Mouse (Mus musculus): ENCODE measurements at regions not wholly inside any gene's neighbourhood (a gene's known extent, or its start where the extent isn't known, plus 50 kb on each side); places are given as distances from the start of the nearest gene placed in this dataset.

DNA sequence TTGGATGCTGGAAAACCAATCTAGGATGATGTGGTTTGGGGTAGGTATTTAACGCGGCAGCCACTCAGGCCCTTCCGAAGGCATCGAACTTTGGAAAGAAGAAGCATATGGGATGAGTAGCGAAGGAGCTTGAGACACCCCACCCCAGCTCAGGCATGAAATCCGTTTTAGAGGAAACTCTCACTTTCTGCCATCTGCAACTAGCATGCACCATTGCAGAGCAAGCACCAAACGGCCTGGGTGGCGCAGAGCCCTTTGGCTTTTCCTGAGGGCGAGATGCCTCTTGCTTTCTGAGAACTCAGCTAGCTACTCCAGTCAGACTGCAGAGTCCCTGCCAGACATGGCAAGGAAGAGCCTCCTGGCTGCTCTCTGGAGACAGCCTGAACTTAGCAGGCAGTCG lies 209.9 kb upstream of the Nlrp1b start:
- Histone ChIP-seq H3K9me3 (no peaks in the 10 kb centered on the region), H3K4me3 (0 out of 2 replicates have a peak overlapping the region, but pooled peaks have one; percentile 13)
- 34% methylated on average over 10 of the region's 10 CpGs for WGBS

DNA sequence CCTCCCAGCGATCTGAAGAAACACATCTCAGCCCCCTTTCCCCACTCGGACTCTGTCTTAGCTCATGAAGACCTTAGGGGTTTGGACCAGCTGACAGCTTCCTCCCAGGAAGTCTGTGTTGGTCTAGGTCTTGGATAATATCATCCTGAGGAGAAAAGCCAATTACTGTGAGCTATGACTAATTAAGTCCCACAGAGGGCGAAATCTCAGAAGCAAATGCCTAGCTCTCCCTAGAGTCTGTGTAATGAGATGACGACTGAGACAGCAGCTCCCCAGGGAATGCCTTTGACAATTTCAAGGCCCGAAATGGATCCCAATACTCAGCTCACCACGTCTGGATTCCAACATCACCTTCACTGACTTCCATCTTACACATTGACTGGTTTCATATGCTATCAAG lies 213.5 kb upstream of the Nlrp1b start:
- Histone ChIP-seq H3K4me1 (peaks cover 8% of the 10 kb centered on the region; the same call in 1 of the 2 replicates), H3K4me3 (no peak overlapping the region), H3K27me3 (replicated peaks) (peaks cover 24% of the 10 kb centered on the region), H3K27ac (replicated peaks) (no peak overlapping the region), H3K9me3 (no peaks in the 10 kb centered on the region), H3K9ac (no peak overlapping the region), H3K4me2 (no peak overlapping the region), H3K36me3 (no peaks in the 10 kb centered on the region)
- WGBS, result 43% methylated on average over 6 of the region's 6 CpGs
- ATAC-seq (ENCODE audit: extremely low read depth, insufficient number of reproducible peaks, low FRiP score, low TSS enrichment), result no peak

More for the DNA sequence above, 209.9 kb upstream of the Nlrp1b start:
- Histone ChIP-seq H3K4me2 (peak overlapping the region; percentile 52), H3K4me1 (no peaks in the 10 kb centered on the region), H3K36me3 (no peaks in the 10 kb centered on the region), H3K27ac (replicated peaks) (no peak overlapping the region), H3K27me3 (replicated peaks) (peaks cover 28% of the 10 kb centered on the region), H3K9ac (no peak overlapping the region)
- ATAC-seq (ENCODE audit: extremely low read depth, insufficient number of reproducible peaks, low FRiP score, low TSS enrichment), result no peak

DNA sequence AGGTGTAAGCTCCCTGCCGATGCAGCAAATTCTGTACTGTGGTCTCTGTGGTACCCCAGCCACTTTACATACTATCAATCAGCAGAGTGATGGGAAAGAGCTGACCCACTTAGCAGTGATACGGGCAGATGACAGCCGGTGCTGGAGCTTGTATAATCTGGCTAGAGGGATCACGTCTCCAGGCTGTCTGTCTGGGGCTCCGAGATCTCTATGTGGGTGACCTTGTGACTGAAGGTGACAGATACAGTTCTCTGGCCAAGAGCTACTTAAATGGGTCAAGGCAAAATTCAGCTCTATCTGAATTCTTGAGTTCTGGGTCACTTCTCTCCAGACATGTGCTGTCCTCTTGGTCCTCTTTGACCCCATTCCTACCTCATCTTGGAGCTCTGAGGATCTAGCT lies 216.1 kb upstream of the Nlrp1b start:
- no peaks in the 10 kb centered on the region for H3K36me3 ChIP-seq
- no peak overlapping the region for H3K27ac ChIP-seq (replicated peaks)
- no peak for ATAC-seq (ENCODE audit: extremely low read depth, insufficient number of reproducible peaks, low FRiP score, low TSS enrichment)
- WGBS, result 25% methylated on average over 5 of the region's 5 CpGs
- no peak overlapping the region for H3K4me3 ChIP-seq
- H3K4me1 ChIP-seq, result peaks cover 8% of the 10 kb centered on the region; the same call in 1 of the 2 replicates
- H3K27me3 ChIP-seq (replicated peaks), result 0 out of 2 replicates have a peak, but pooled peaks cover 2% of the 10 kb centered on the region
- no peaks in the 10 kb centered on the region for H3K9me3 ChIP-seq
- H3K9ac ChIP-seq, result no peak overlapping the region
- no peak overlapping the region for H3K4me2 ChIP-seq

DNA sequence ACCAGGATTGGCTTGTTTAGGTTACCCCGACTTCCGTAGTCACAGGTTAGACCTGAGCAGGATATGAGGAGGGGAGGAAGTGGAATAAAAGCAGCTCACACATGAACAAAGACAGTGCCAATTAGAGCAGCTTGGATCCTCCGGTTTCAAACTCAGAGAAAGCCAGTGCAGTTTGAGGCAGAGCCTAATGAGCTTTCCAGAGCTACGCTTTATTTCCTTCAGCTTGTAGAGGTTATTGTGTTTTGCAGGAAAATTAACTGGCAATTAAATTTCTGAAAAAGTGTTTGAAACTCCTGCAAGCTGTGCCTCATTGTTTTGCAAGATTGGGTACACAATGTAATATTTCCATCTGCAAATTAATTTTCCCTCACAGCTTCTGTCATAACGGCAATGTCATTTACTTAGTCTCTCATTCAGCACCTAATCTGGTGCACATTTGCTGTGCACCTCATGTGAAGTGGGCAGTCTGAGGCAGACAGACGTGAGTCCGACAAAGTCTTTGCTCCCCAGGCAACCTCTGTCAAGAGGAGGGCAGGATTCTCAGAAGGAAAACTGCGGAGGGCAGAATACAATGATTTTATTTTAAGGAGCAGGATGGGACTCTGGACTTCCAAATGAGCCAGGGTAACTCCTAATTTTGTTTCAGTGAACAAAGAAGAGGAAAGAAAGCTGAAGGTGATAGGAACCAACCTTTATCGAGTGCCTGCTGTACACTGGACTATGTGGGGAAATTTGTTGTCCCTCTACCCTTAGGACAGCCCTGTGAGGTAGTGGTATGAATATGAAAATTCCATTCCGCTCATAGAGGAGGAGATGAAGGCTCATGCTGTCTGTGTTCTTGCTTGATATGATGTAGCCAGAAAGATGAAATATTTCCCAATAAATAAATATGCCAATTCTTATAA lies 217.6 kb upstream of the Nlrp1b start:
- Histone ChIP-seq H3K27ac (replicated peaks) (no peak overlapping the region), H3K4me3 (no peak overlapping the region), H3K9me3 (no peaks in the 10 kb centered on the region), H3K4me2 (no peak overlapping the region), H3K9ac (no peak overlapping the region), H3K4me1 (peaks cover 8% of the 10 kb centered on the region; the same call in 1 of the 2 replicates), H3K36me3 (no peaks in the 10 kb centered on the region), H3K27me3 (replicated peaks) (no peaks in the 10 kb centered on the region)
- 64% methylated on average over 10 of the region's 10 CpGs for WGBS
- no peak for ATAC-seq (ENCODE audit: extremely low read depth, insufficient number of reproducible peaks, low FRiP score, low TSS enrichment)

DNA sequence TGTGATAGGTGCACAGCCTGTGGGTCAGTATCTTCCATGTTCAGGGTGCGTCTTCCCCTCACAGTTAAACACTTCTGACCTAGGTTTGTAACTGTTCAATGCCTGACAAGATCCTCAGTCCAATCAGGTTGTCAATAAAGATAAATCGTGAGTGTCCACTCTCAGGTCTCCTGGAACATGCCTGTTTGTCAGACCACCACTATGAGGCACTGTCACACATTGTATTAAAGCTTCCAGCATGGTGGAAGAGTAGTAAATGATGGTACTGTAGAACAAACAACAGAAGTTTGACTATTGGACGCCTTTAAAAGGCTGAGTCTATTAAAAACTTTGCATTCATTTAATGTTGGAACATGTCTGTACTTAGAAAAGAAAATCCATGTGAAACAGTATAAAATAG lies 249.6 kb upstream of the Nlrp1b start:
- Histone ChIP-seq H3K4me3 (no peak overlapping the region), H3K4me2 (no peak overlapping the region), H3K9ac (no peak overlapping the region), H3K4me1 (no peaks in the 10 kb centered on the region), H3K27ac (replicated peaks) (no peak overlapping the region), H3K27me3 (replicated peaks) (0 out of 2 replicates have a peak, but pooled peaks cover 4% of the 10 kb centered on the region), H3K9me3 (no peaks in the 10 kb centered on the region), H3K36me3 (no peaks in the 10 kb centered on the region)
- no peak for ATAC-seq (ENCODE audit: extremely low read depth, insufficient number of reproducible peaks, low FRiP score, low TSS enrichment)
- 54% methylated on average over 3 of the region's 3 CpGs for WGBS

DNA sequence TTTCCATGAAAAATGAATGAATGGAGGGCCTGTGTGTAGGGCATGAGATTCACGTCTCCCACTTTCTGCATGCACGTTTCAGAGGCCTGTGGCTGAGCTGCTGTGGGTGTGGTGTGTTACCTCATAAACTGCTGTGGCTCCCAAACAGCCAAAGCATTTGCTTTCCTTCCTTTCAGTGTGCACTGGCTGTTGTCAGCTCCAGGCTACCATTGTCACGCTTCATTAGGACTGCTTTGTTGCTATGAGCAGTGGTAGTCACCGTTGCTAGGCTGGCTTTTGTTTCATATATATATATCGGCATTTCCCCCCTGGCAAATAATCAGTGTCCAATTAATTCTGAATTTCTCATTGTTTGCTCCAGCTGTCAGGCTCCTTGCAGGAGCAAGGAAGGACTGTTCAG lies 251.9 kb upstream of the Wscd1 start:
- Histone ChIP-seq H3K27me3 (replicated peaks) (no peaks in the 10 kb centered on the region), H3K9me3 (0 out of 2 replicates have a peak, but pooled peaks cover 7% of the 10 kb centered on the region), H3K4me2 (no peak overlapping the region), H3K4me1 (no peaks in the 10 kb centered on the region), H3K9ac (no peak overlapping the region), H3K36me3 (no peaks in the 10 kb centered on the region), H3K27ac (replicated peaks) (no peak overlapping the region), H3K4me3 (no peak overlapping the region)
- no peak for ATAC-seq (ENCODE audit: extremely low read depth, insufficient number of reproducible peaks, low FRiP score, low TSS enrichment)
- 68% methylated on average over 5 of the region's 5 CpGs for WGBS

DNA sequence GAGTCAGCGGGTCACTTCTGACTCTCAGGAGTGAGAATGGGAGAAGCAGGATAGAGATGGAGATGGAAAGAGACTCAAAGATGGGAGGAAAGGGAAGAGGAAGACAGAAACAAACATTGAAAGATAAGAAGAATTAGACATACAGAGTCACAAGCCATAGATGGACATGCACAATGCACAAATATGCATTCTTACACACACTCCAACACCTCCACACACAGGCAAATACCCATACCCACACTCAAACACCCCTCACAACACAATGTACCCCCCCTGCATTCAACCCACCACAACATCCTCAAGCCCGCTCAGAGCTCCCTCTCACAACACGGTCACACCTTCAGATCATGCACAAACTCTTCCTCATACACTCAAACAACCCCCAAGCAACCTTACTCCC lies 251.4 kb upstream of the Wscd1 start:
- 0 out of 2 replicates have a peak, but pooled peaks cover 3% of the 10 kb centered on the region for H3K9me3 ChIP-seq
- H3K9ac ChIP-seq, result no peak overlapping the region
- ATAC-seq (ENCODE audit: extremely low read depth, insufficient number of reproducible peaks, low FRiP score, low TSS enrichment), result no peak
- WGBS, result 86% methylated on average over 3 of the region's 3 CpGs
- H3K4me2 ChIP-seq, result no peak overlapping the region
- no peak overlapping the region for H3K4me3 ChIP-seq
- no peaks in the 10 kb centered on the region for H3K36me3 ChIP-seq
- H3K27me3 ChIP-seq (replicated peaks), result no peaks in the 10 kb centered on the region
- no peaks in the 10 kb centered on the region for H3K4me1 ChIP-seq
- no peak overlapping the region for H3K27ac ChIP-seq (replicated peaks)

DNA sequence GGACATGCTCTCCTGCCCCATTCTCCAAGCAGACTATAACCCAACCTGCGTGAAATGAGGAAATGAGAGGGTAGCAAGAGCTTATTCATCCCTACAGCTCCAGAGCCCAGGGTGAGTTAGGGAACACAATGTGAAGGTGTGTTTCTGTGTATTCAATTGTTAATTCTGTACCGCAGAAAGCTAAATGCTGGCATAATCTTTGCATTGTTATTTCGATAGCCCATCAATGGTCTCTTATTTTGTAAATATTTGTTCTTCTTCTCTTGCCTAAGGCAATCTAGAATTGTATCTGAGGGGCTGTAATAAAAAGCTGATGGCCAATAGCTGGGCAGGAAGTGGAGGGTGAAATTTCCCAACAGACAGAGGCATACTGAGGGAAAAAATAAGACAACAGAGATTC lies 247.6 kb upstream of the Wscd1 start:
- WGBS, result 62% methylated on average over 3 of the region's 3 CpGs
- H3K4me1 ChIP-seq, result no peaks in the 10 kb centered on the region
- H3K9ac ChIP-seq, result no peak overlapping the region
- no peaks in the 10 kb centered on the region for H3K27me3 ChIP-seq (replicated peaks)
- H3K36me3 ChIP-seq, result no peaks in the 10 kb centered on the region
- no peak overlapping the region for H3K4me2 ChIP-seq
- no peak overlapping the region for H3K4me3 ChIP-seq
- no peaks in the 10 kb centered on the region for H3K9me3 ChIP-seq
- no peak overlapping the region for H3K27ac ChIP-seq (replicated peaks)
- no peak for ATAC-seq (ENCODE audit: extremely low read depth, insufficient number of reproducible peaks, low FRiP score, low TSS enrichment)

DNA sequence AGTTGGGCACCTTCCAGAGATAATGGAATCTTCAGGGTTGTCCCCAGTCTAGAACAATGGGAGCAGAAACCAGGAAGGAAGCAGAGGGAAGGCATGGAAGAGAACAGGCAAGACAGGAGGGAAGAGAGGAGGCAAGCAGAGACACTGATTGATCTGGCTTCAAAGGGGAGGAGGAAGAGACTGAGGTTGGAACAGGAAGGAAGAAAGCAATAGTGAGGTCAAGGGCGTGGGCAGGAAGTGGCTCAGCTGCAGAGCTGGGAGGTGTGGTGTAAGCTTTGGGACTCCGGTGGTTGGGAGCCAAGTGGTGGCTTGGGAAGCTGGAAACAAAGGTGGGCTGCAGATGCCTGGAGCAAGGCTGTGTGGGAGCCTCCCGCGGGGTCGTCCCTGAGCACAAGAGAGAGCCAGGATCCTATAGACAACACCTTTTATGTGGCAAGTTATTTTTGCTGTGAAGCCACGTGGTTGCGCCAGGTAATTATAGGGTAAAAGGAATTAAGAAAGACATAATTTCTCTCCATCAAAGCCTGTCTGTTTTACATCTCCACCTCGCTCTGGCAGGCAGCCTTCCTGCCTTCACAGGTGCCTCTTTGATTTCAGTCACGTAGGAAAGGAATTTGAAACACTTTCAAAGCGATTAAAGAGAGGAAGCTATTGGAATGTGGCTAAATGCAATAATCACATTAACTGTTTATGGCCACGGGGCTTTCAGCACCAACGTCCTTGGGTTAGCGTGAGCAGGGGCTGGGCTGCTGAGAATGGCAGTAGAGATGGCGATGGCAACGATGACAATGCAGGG lies 237.3 kb upstream of the Wscd1 start:
- Histone ChIP-seq H3K27me3 (replicated peaks) (no peaks in the 10 kb centered on the region), H3K9ac (no peak overlapping the region), H3K4me2 (no peak overlapping the region), H3K4me3 (no peak overlapping the region), H3K36me3 (no peaks in the 10 kb centered on the region), H3K27ac (replicated peaks) (no peak overlapping the region), H3K9me3 (no peaks in the 10 kb centered on the region), H3K4me1 (no peaks in the 10 kb centered on the region)
- 69% methylated on average over 15 of the region's 15 CpGs for WGBS
- ATAC-seq (ENCODE audit: extremely low read depth, insufficient number of reproducible peaks, low FRiP score, low TSS enrichment), result no peak

DNA sequence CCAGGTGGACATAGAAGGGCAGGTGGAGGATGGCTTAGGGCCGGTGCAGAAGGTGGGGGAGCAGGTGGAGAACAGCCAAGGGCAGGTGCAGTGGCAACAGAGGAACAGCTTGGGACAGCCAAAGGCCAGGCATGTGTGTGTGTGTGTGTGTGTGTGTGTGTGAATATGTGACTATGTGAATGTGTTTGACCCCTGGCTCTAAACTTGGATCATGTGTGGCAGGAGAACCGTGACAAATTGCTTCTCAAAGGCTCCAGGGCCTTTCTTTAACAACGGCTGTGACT lies 236.7 kb upstream of the Wscd1 start:
- Histone ChIP-seq H3K27me3 (replicated peaks) (no peaks in the 10 kb centered on the region), H3K4me3 (no peak overlapping the region), H3K36me3 (no peaks in the 10 kb centered on the region), H3K4me2 (no peak overlapping the region), H3K9ac (no peak overlapping the region), H3K4me1 (no peaks in the 10 kb centered on the region), H3K9me3 (no peaks in the 10 kb centered on the region), H3K27ac (replicated peaks) (no peak overlapping the region)
- WGBS, result 61% methylated on average over 3 of the region's 3 CpGs
- no peak for ATAC-seq (ENCODE audit: extremely low read depth, insufficient number of reproducible peaks, low FRiP score, low TSS enrichment)

DNA sequence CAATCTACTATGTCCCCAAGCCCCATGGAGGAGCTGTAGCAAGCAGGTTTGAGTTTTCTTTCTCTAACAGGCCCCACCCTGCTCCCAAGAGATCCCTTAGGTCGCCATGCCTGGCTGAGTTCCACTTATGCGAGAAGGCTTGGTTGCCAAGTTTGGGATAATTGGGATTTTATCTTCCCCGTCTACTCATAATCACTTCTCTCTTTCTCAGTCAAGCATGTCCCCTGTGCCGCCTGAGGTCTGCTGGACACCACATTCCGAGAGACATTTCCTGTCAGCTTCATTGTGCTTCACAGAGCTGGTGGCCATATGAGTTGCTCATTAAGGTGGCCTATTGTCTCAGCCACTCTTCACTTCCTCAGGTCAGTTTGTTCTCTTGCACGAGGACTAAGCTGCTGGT lies 234.5 kb upstream of the Wscd1 start:
- no peak for ATAC-seq (ENCODE audit: extremely low read depth, insufficient number of reproducible peaks, low FRiP score, low TSS enrichment)
- H3K36me3 ChIP-seq, result no peaks in the 10 kb centered on the region
- 48% methylated on average over 6 of the region's 6 CpGs for WGBS
- no peak overlapping the region for H3K4me3 ChIP-seq
- 0 out of 2 replicates have a peak, but pooled peaks cover 3% of the 10 kb centered on the region for H3K27me3 ChIP-seq (replicated peaks)
- no peak overlapping the region for H3K4me2 ChIP-seq
- no peak overlapping the region for H3K27ac ChIP-seq (replicated peaks)
- H3K9ac ChIP-seq, result no peak overlapping the region
- H3K4me1 ChIP-seq, result no peaks in the 10 kb centered on the region
- no peaks in the 10 kb centered on the region for H3K9me3 ChIP-seq
